14 mouse cellular contexts compared by ENCODE assay signal in genomic region chr13:98689605-98690290, GRCm38 (mm10). TPM values are rescaled to one million over a fixed set of nuclear protein-coding genes. Genes with fewer than 3 reads are reported as not detected.
DNase-seq lines count a peak whose midpoint lies in the region; ATAC-seq and TF ChIP-seq lines count a peak whose summit lies in the region.
"Had no signal": no experiment of that assay in that cellular context is flagged by ENCODE, and none has a peak within 500 bp of the region (broad histone marks: within the 10 kb centered on the region; RNA-seq: fewer than 3 reads in every experiment).

No protein-coding gene starts in this region.

- H3K27me3 ChIP-seq in heart, embryonic 16.5 days (ENCODE audit: control insufficient read depth, insufficient read depth, low read length) = peaks cover 7% of the 10 kb centered on the region; the same call in 1 of the 2 replicates
- peaks cover 7% of the 10 kb centered on the region; the same call in 1 of the 2 replicates for H3K27me3 ChIP-seq in kidney, embryonic 16.5 days (ENCODE audit: insufficient read depth, low read length)
- 0 out of 2 replicates have a peak, but pooled peaks cover 5% of the 10 kb centered on the region for H3K27me3 ChIP-seq in midbrain, postnatal 0 days (ENCODE audit: insufficient read depth, low read length)
- H3K27me3 ChIP-seq: Patski had no signal

- peak overlapping the region; percentile 7; the same call in 1 of the 2 replicates for H3K9ac ChIP-seq in heart, embryonic 16.5 days (ENCODE audit: low read length)
- H3K9ac ChIP-seq in kidney, embryonic 16.5 days (replicated peaks; ENCODE audit: low read length) = no peak overlapping the region
- no peak overlapping the region for H3K9ac ChIP-seq in midbrain, postnatal 0 days (replicated peaks; ENCODE audit: low read length, poor library complexity, severe bottlenecking)
- H3K9ac ChIP-seq: limb, embryonic 13.5 days; midbrain, embryonic 12.5 days had no signal

- peak; percentile 66; the same call in 1 of the 2 replicates for ATAC-seq in heart, embryonic 16.5 days (replicated peaks; ENCODE audit: extremely low read depth, insufficient read depth, low FRiP score)
- ATAC-seq in kidney, embryonic 16.5 days (ENCODE audit: low FRiP score, low TSS enrichment) = no peak
- ATAC-seq in midbrain, postnatal 0 days (ENCODE audit: low FRiP score) = no peak
- ATAC-seq: Patski had no signal

- WGBS in heart, embryonic 16.5 days = 22% methylated on average over 11 of the region's 11 CpGs
- 63% methylated on average over 11 of the region's 11 CpGs for WGBS in kidney, embryonic 16.5 days
- 82% methylated on average over 11 of the region's 11 CpGs for WGBS in macrophage (ENCODE audit: missing documents)
- 68% methylated on average over 11 of the region's 11 CpGs for WGBS in midbrain, postnatal 0 days

- H3K27ac ChIP-seq in heart, embryonic 16.5 days (ENCODE audit: low read length) = peak overlapping the region; percentile 64
- no peak overlapping the region for H3K27ac ChIP-seq in kidney, embryonic 16.5 days (ENCODE audit: low read length)
- peak overlapping the region; percentile 95 for H3K27ac ChIP-seq in macrophage
- no peak overlapping the region for H3K27ac ChIP-seq in midbrain, postnatal 0 days (ENCODE audit: low read depth, low read length)
- H3K27ac ChIP-seq: layer of hippocampus, adult 2 months; limb, embryonic 13.5 days; midbrain, embryonic 12.5 days had no signal

- no peak for TF ChIP-seq CTCF in midbrain, postnatal 0 days (IDR thresholded peaks at IDR 0.05)

- H3K4me3 ChIP-seq in heart, embryonic 16.5 days (ENCODE audit: low read length) = peak overlapping the region; percentile 5; the same call in 1 of the 2 replicates
- H3K4me3 ChIP-seq in kidney, embryonic 16.5 days (ENCODE audit: low read length) = no peak overlapping the region
- H3K4me3 ChIP-seq in macrophage (ENCODE audit: inconsistent target) = peak overlapping the region; percentile 55; the same call in 1 of the 2 replicates
- H3K4me3 ChIP-seq in midbrain, postnatal 0 days (ENCODE audit: low read depth, low read length) = no peak overlapping the region
- H3K4me3 ChIP-seq: layer of hippocampus, adult 2 months; limb, embryonic 13.5 days; midbrain, embryonic 12.5 days had no signal

- no peaks in the 10 kb centered on the region for H3K9me3 ChIP-seq in heart, embryonic 16.5 days (replicated peaks; ENCODE audit: control insufficient read depth, low read length)
- no peaks in the 10 kb centered on the region for H3K9me3 ChIP-seq in kidney, embryonic 16.5 days (ENCODE audit: low read length)
- no peaks in the 10 kb centered on the region for H3K9me3 ChIP-seq in midbrain, postnatal 0 days (ENCODE audit: low read length)
- H3K9me3 ChIP-seq: limb, embryonic 13.5 days; midbrain, embryonic 12.5 days had no signal

- peak; percentile 56 for DNase-seq in gastrocnemius, postnatal 10 days
- DNase-seq in gastrocnemius, adult 18-20 months (ENCODE audit: low spot score) = no peak
- DNase-seq in right cerebral cortex, adult 2 months (ENCODE audit: low spot score in 2 of 2) = no peak
- DNase-seq in urinary bladder, adult 2 months (ENCODE audit: low spot score) = no peak
- DNase-seq in midbrain, postnatal 0 days (ENCODE audit: low spot score) = no peak

- H3K79me2 ChIP-seq in macrophage (ENCODE audit: inconsistent target) = peaks cover 58% of the 10 kb centered on the region

- peak overlapping the region; percentile 58 for H3K4me2 ChIP-seq in heart, embryonic 16.5 days (ENCODE audit: low read depth, low read length)
- H3K4me2 ChIP-seq in kidney, embryonic 16.5 days (replicated peaks; ENCODE audit: low read depth, low read length) = peak overlapping the region; percentile 9; the same call in 1 of the 2 replicates
- H3K4me2 ChIP-seq in midbrain, postnatal 0 days (ENCODE audit: low read depth, low read length, poor library complexity, severe bottlenecking) = no peak overlapping the region
- H3K4me2 ChIP-seq: limb, embryonic 13.5 days; midbrain, embryonic 12.5 days had no signal

- peaks cover 12% of the 10 kb centered on the region for H3K4me1 ChIP-seq in heart, embryonic 16.5 days (ENCODE audit: control insufficient read depth, insufficient read depth, low read length)
- H3K4me1 ChIP-seq in kidney, embryonic 16.5 days (ENCODE audit: insufficient read depth, low read length) = peaks cover 8% of the 10 kb centered on the region
- H3K4me1 ChIP-seq in midbrain, postnatal 0 days (ENCODE audit: insufficient read depth, low read length) = 0 out of 2 replicates have a peak, but pooled peaks cover 3% of the 10 kb centered on the region

- H3K36me3 ChIP-seq in heart, embryonic 16.5 days (ENCODE audit: control insufficient read depth, insufficient read depth) = no peaks in the 10 kb centered on the region
- H3K36me3 ChIP-seq in kidney, embryonic 16.5 days (ENCODE audit: insufficient read depth, low read length) = no peaks in the 10 kb centered on the region
- H3K36me3 ChIP-seq in macrophage (ENCODE audit: inconsistent target) = peaks cover 27% of the 10 kb centered on the region
- H3K36me3 ChIP-seq in midbrain, postnatal 0 days (ENCODE audit: insufficient read depth, low read length) = no peaks in the 10 kb centered on the region
- H3K36me3 ChIP-seq: limb, embryonic 13.5 days; midbrain, embryonic 12.5 days had no signal

RNA-seq across cellular contexts. Expression of gene Tmem171, which starts 4.9 kb away (rescaled TPM):
- under 1 TPM; 0.23 to 0.40 TPM for total RNA-seq in gastrocnemius, postnatal 10 days (2021)
- 1 to 10 TPM in 1 of 2 experiments, not detected in 1; 2.0 TPM for total RNA-seq in gastrocnemius, adult 18-20 months (2021)
- polyA plus RNA-seq in heart, embryonic 16.5 days (2015; fragmentation: Nextera tagmentation; extraction: Ambion mirVana) = 1.3 and 3.7 TPM in 2 replicates
- 9.0 and 10.5 TPM in 2 replicates for polyA plus RNA-seq in kidney, embryonic 16.5 days (2015; fragmentation: Nextera tagmentation; extraction: Ambion mirVana)
- 10 to 100 TPM in 13 of 26 experiments, 1 to 10 TPM in 13; 3.0 to 26.5 (median 10.3) TPM for total RNA-seq in macrophage (2018; cell fraction: chromatin; rRNA removed)
- 10 to 100 TPM; 15.6 to 85.5 (median 36.6) TPM for total RNA-seq in macrophage (2018; cell fraction: cytosol; rRNA removed)
- 10 to 100 TPM in 22 of 26 experiments, 1 to 10 TPM in 4; 7.6 to 59.5 (median 28.6) TPM for total RNA-seq in macrophage (2018; cell fraction: nucleus; rRNA removed)
- 19.9 to 34.2 TPM (median 33.5 TPM) in 3 replicates for polyA plus RNA-seq in macrophage (2018)
- 0.10 and 0.14 TPM in 2 replicates for polyA plus RNA-seq in urinary bladder, adult 2 months (2012; rRNA removed)
- not detected in 2 replicates for total RNA-seq in midbrain, postnatal 0 days (2014; rRNA removed)
- 0.15 TPM in 1 of 2 replicates, not detected in the other for polyA plus RNA-seq in midbrain, postnatal 0 days (2015; fragmentation: Nextera tagmentation; extraction: Ambion mirVana)
- total RNA-seq: granulocyte monocyte progenitor cell, adult 5-6 weeks had no signal
- polyA plus RNA-seq: midbrain, embryonic 12.5 days had no signal

RNA-seq across cellular contexts. Expression of gene Tmem174, which starts 52.5 kb away (rescaled TPM):
- not detected for total RNA-seq in gastrocnemius, postnatal 10 days (2021)
- not detected for total RNA-seq in gastrocnemius, adult 18-20 months (2021)
- polyA plus RNA-seq in heart, embryonic 16.5 days (2015; fragmentation: Nextera tagmentation; extraction: Ambion mirVana) = not detected in 2 replicates
- polyA plus RNA-seq in kidney, embryonic 16.5 days (2015; fragmentation: Nextera tagmentation; extraction: Ambion mirVana) = 41.1 and 44.3 TPM in 2 replicates
- not detected for total RNA-seq in macrophage (2018; cell fraction: chromatin; rRNA removed)
- not detected for total RNA-seq in macrophage (2018; cell fraction: cytosol; rRNA removed)
- total RNA-seq in macrophage (2018; cell fraction: nucleus; rRNA removed) = not detected
- not detected in 3 replicates for polyA plus RNA-seq in macrophage (2018)
- polyA plus RNA-seq in urinary bladder, adult 2 months (2012; rRNA removed) = 0.03 TPM in 1 of 2 replicates, not detected in the other
- not detected in 2 replicates for total RNA-seq in midbrain, postnatal 0 days (2014; rRNA removed)
- polyA plus RNA-seq in midbrain, postnatal 0 days (2015; fragmentation: Nextera tagmentation; extraction: Ambion mirVana) = not detected in 2 replicates
- total RNA-seq: granulocyte monocyte progenitor cell, adult 5-6 weeks had no signal
- polyA plus RNA-seq: limb, embryonic 13.5 days; midbrain, embryonic 12.5 days; Patski; stomach, embryonic 14.5 days had no signal

Comparison
In these comparisons a context has a peak if more than half of its experiments do, and no peak if none do; other contexts are left out.
1. H3K27ac ChIP-seq: peak in heart, embryonic 16.5 days (single experiment) and macrophage (single experiment); none in kidney, embryonic 16.5 days (single experiment) and midbrain, postnatal 0 days (single experiment).
2. H3K4me3 ChIP-seq: peak in heart, embryonic 16.5 days (single experiment) and macrophage (single experiment); none in kidney, embryonic 16.5 days (single experiment) and midbrain, postnatal 0 days (single experiment).
3. RNA of gene Tmem174, which starts 52.5 kb away (polyA plus RNA-seq): 41.1 to 44.3 TPM in kidney, embryonic 16.5 days; 0.03 TPM in urinary bladder, adult 2 months, not detected in heart, embryonic 16.5 days, not detected in macrophage and not detected in midbrain, postnatal 0 days; every median in the first group is over 10 times any median in the second.